Mouse (Mus musculus): ENCODE measurements around the gene Gm17657. TPM values are rescaled to one million over a fixed set of nuclear protein-coding genes. Genes with fewer than 3 reads are reported as not detected.

The Gm17657 gene
- not detected for total RNA-seq (2021)
- long read RNA-seq, experiment 1: 0 reads
- long read RNA-seq, experiment 2: 0 reads

GRCm38 (mm10) chr17:29549543-29550428, at the start of gene Gm17657, which contains the start of gene Tbc1d22b:
TSS of gene Gm17657 (minus strand) at chr17:29549638.
TSS of gene Tbc1d22b (plus strand) at chr17:29549785.
- DNase-seq (ENCODE audit: low spot score in 2 of 2): peak; percentile 87 to 89

- no peak for DNase-seq (ENCODE audit: low spot score in 2 of 2)
These were observed 49.6 kb upstream of the Gm17657 start for GRCm38 (mm10) chr17:29599051-29599450.

GRCm38 (mm10) chr17:29596771-29597132, 47.3 kb upstream of the Gm17657 start:
- DNase-seq (ENCODE audit: low spot score in 2 of 2): no peak

- no peak for DNase-seq (ENCODE audit: low spot score in 2 of 2)
These were observed 46.7 kb upstream of the Gm17657 start for GRCm38 (mm10) chr17:29595891-29596770.

GRCm38 (mm10) chr17:29589221-29589898, 39.9 kb upstream of the Gm17657 start:
- no peak for DNase-seq (ENCODE audit: low spot score in 2 of 2)

GRCm38 (mm10) chr17:29586921-29587320, 37.5 kb upstream of the Gm17657 start:
- DNase-seq (ENCODE audit: low spot score in 2 of 2): no peak

GRCm38 (mm10) chr17:29585446-29585845, 36.0 kb upstream of the Gm17657 start:
- no peak for DNase-seq (ENCODE audit: low spot score in 2 of 2)

GRCm38 (mm10) chr17:29584737-29585136, 35.3 kb upstream of the Gm17657 start:
- DNase-seq (ENCODE audit: low spot score in 2 of 2): no peak

- no peak for DNase-seq (ENCODE audit: low spot score in 2 of 2)
These were observed 34.9 kb upstream of the Gm17657 start for GRCm38 (mm10) chr17:29584306-29584705.

GRCm38 (mm10) chr17:29583569-29583968, 34.1 kb upstream of the Gm17657 start:
- no peak for DNase-seq (ENCODE audit: low spot score in 2 of 2)

GRCm38 (mm10) chr17:29579579-29580126, 30.2 kb upstream of the Gm17657 start:
- no peak for DNase-seq (ENCODE audit: low spot score in 2 of 2)

- no peak for DNase-seq (ENCODE audit: low spot score in 2 of 2)
These were observed 20.4 kb upstream of the Gm17657 start for GRCm38 (mm10) chr17:29569831-29570230.

- DNase-seq (ENCODE audit: low spot score in 2 of 2): peak in 1 of 2 experiments; percentile 10
These were observed 19.0 kb upstream of the Gm17657 start for GRCm38 (mm10) chr17:29568435-29568834.

GRCm38 (mm10) chr17:29565521-29565920, 16.1 kb upstream of the Gm17657 start:
- no peak for DNase-seq (ENCODE audit: low spot score in 2 of 2)

GRCm38 (mm10) chr17:29558476-29558875, 9.0 kb upstream of the Gm17657 start:
- DNase-seq (ENCODE audit: low spot score in 2 of 2): no peak

GRCm38 (mm10) chr17:29556893-29557292, 7.5 kb upstream of the Gm17657 start:
- DNase-seq (ENCODE audit: low spot score in 2 of 2): no peak

- DNase-seq (ENCODE audit: low spot score in 2 of 2): peak in 1 of 2 experiments; percentile 22
These were observed 7.0 kb upstream of the Gm17657 start for GRCm38 (mm10) chr17:29556456-29556855.

GRCm38 (mm10) chr17:29554176-29554575, 4.7 kb upstream of the Gm17657 start:
- no peak for DNase-seq (ENCODE audit: low spot score in 2 of 2)

- no peak for DNase-seq (ENCODE audit: low spot score in 2 of 2)
These were observed 2.8 kb upstream of the Gm17657 start, which contains the start of gene Tmem217 for GRCm38 (mm10) chr17:29552162-29552732. TSS of gene Tmem217 (minus strand) at chr17:29552385.

- no peak for DNase-seq (ENCODE audit: low spot score in 2 of 2)
These were observed 1.6 kb upstream of the Gm17657 start for GRCm38 (mm10) chr17:29551019-29551418.

All from adrenal gland, adult 18-20 months (tissue).